ENCODE assay signal across 8 mouse cellular contexts in the genomic region with DNA sequence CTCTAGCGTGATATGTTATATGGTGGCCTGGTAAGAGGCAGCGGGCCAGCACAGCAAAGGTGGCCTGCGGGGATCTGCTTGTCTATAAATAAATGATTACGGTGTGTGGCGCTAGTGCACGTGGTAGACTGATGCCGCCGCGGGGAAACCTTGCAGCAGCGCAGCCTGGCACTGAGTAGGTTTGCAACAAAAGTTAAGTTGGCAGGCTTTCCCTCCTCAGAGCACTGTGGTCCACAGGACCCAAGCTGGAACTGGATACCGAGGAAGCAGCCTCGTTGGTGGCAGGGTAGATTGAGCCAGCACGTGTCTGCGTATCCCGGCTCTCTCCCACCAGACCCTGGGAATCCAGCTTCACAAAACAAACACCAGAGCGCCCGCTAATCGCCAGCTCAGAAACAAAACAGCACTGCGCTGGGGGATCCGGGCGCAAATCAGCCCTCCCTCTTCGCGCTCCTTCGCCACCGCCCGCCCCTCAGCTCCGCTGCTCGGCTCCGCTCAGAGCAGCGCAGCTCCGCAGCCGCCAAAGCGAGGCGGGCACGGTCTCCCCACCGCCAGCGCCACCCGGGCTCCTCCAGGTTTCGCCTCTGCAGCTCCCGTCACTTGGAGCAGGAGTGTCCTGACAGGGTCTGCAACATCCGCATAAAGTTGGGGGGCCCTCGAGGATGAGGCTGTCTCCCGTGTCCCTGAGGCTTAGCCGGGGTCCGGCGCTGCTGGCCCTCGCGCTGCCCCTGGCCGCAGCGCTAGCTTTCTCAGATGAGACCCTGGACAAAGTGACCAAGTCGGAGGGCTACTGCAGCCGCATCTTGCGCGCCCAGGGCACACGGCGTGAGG. TPM values are rescaled to one million over a fixed set of nuclear protein-coding genes. Genes with fewer than 3 reads are reported as not detected.
DNase-seq lines count a peak whose midpoint lies in the region.

Gene Spon1, plus strand, starts transcription at position 332 of the 831 bp plus-strand sequence.

- intact Hi-C loops in heart, postnatal 36 days (cut with DNase I), result loop anchor here (5.0 kb wide), 1 partner anchor 136 kb away; no protein-coding TSS in a partner anchor

- peak; percentile 16 for DNase-seq in T-cell, adult 2 months (ENCODE audit: low spot score)
- DNase-seq in cerebellum, adult 8-10 months, result peak; percentile 71
- DNase-seq in frontal cortex, adult 2 months (ENCODE audit: extremely low spot score in 1 of 2, low spot score in 1 of 2), result peak; percentile 17 to 52
- peak; percentile 46 to 68 for DNase-seq in heart, postnatal 36 days
- peak; percentile 34 to 49 for DNase-seq in left cerebral cortex, adult 18-20 months (ENCODE audit: low spot score in 2 of 2)
- DNase-seq in lung, postnatal 10 days, result peak; percentile 67
- peak; percentile 87 for DNase-seq in retina, postnatal 1 day
- DNase-seq in natural killer cell, adult 2 months (ENCODE audit: low spot score in 2 of 2), result no peak

RNA-seq across cellular contexts. Expression of gene Spon1, which starts in this region (rescaled TPM):
- polyA plus RNA-seq in frontal cortex, adult 2 months (2012; rRNA removed), result 33.8 and 42.0 TPM in 2 replicates
- total RNA-seq in heart, postnatal 36 days (2021), result 10 to 100 TPM; 11.9 to 16.1 TPM
- 10 to 100 TPM; 32.7 to 40.2 TPM for total RNA-seq in left cerebral cortex, adult 18-20 months (2021)

Comparison
In these comparisons a context has a peak if more than half of its experiments do, and no peak if none do; other contexts are left out.
1. DNase-seq: peak in T-cell, adult 2 months (single experiment), cerebellum, adult 8-10 months (single experiment), frontal cortex, adult 2 months (2 of 2), heart, postnatal 36 days (2 of 2), left cerebral cortex, adult 18-20 months (2 of 2), lung, postnatal 10 days (single experiment) and retina, postnatal 1 day (single experiment); none in natural killer cell, adult 2 months (0 of 2).